In the genomic region with DNA sequence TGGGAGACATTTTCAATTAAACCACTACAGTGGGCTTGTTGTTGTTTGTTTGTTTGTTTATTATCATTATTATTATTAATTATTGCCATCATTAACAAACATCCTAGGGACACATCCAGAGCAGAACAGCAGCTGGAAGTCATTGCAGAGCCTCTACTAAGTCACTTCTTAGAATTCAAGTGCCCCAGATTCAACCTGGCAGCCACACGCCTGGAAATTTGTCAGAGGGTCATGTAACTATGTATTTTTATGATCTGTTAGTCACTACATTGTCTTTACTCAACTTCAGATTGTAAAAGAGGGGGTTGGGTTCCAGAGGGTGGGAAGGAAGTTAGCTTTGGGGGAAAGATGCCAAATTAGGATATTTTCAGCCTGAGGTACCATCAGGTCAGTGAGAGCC, we compare ENCODE assay signal across 12 mouse cellular contexts. TPM values are rescaled to one million over a fixed set of nuclear protein-coding genes. Genes with fewer than 3 reads are reported as not detected.
DNase-seq lines count a peak whose midpoint lies in the region.
"Had no signal": no experiment of that assay in that cellular context is flagged by ENCODE, and none has a peak within 500 bp of the region (broad histone marks: within the 10 kb centered on the region; RNA-seq: fewer than 3 reads in every experiment).

No protein-coding gene starts in this region.

- intact Hi-C loops in gastrocnemius, postnatal 14 days (cut with DNase I; ENCODE audit: low total_unique reads) = no loop called here

- peak; percentile 50 for DNase-seq in gastrocnemius, adult 18-20 months (ENCODE audit: low spot score)
- no peak for DNase-seq in gastrocnemius, postnatal 25 days
- peak; percentile 24 for DNase-seq in urinary bladder, postnatal 14 days (ENCODE audit: low spot score)
- DNase-seq in urinary bladder, postnatal 4 days (ENCODE audit: low spot score in 2 of 2) = no peak
- DNase-seq in gastrocnemius, postnatal 14 days = peak; percentile 59
- DNase-seq in spleen, adult 18-20 months = no peak
- DNase-seq: adrenal gland, postnatal 10 days; adrenal gland, postnatal 36 days; cerebellum, adult 18-20 months; cerebellum, adult 9-10 months; cerebellum, postnatal 14 days; heart, adult 2 months had no signal

RNA-seq across cellular contexts. Expression of gene Plekhg1, which starts 47.4 kb away (rescaled TPM):
- 1 to 10 TPM; 2.7 to 3.7 TPM for total RNA-seq in gastrocnemius, adult 18-20 months (2021)
- 1 to 10 TPM; 3.4 to 3.8 TPM for total RNA-seq in gastrocnemius, postnatal 25 days (2021)
- total RNA-seq in gastrocnemius, postnatal 14 days (2021) = 1 to 10 TPM; 9.3 to 9.8 TPM

Comparison
In these comparisons a context has a peak if more than half of its experiments do, and no peak if none do; other contexts are left out.
1. DNase-seq: peak in gastrocnemius, adult 18-20 months (single experiment), urinary bladder, postnatal 14 days (single experiment) and gastrocnemius, postnatal 14 days (single experiment); none in gastrocnemius, postnatal 25 days (single experiment), urinary bladder, postnatal 4 days (0 of 2) and spleen, adult 18-20 months (0 of 2).